Mouse (Mus musculus) bone marrow macrophage, adult 2 months (primary cell): ENCODE data around the gene Hist1h3b. TPM values are rescaled to one million over a fixed set of nuclear protein-coding genes. Genes with fewer than 3 reads are reported as not detected.
A peak's percentile ranks its signal among the peaks of the same experiment; 100 is the strongest.

Experiments
- H3K27ac ChIP-seq: 2 replicates; pipeline ENCODE4 v1.5.1; 2012; ENCODE audit warnings: low read depth, low read length; ENCODE audit not compliant: insufficient read depth
- H3K4me1 ChIP-seq: 2 replicates; pipeline ENCODE4 v1.6.1; 2012; ENCODE audit warnings: low read length; ENCODE audit not compliant: control insufficient read depth, insufficient read depth
- H3K4me3 ChIP-seq: 2 replicates; pipeline ENCODE4 v1.5.1; 2012; ENCODE audit warnings: mild to moderate bottlenecking, low read length, moderate library complexity; ENCODE audit not compliant: insufficient read depth
- CTCF ChIP-seq: IDR thresholded peaks from 2 replicates; pipeline ENCODE4 v1.5.1; 2012; ENCODE audit warnings: low read depth, mild to moderate bottlenecking, low read length, moderate library complexity
- POLR2A ChIP-seq: IDR thresholded peaks from 2 replicates; pipeline ENCODE4 v1.6.1; 2012; ENCODE audit warnings: mild to moderate bottlenecking, low read depth, low read length, borderline replicate concordance
- polyA plus RNA-seq: library from polyadenylated mRNA; stranded (reverse); fragments of >200 nt; gene quantifications from 2 replicates; pipeline ENCODE4 v1.2.4, GENCODE M21; 2012; ENCODE audit not compliant: missing spikeins, insufficient read depth, insufficient read length

Gene Hist1h3b
- polyA plus RNA-seq, 1 experiment = 4.8 TPM

GRCm38 (mm10) chr13:23760972-23761864 is 9.2 kb downstream of the Hist1h3b start, which contains the start of gene Hist1h4a:
Hist1h4a (minus strand) TSS chr13:23761230.
- H3K4me1 ChIP-seq = peaks cover 22% of the 10 kb centered on the region
- TF ChIP-seq POLR2A = 0 out of 2 replicates have a peak, but pooled peaks have one; percentile 54
- TF ChIP-seq CTCF = no peak
- H3K27ac ChIP-seq = peak within 1 kb of the TSS; percentile 72
- peak within 1 kb of the TSS; percentile 58 for H3K4me3 ChIP-seq

GRCm38 (mm10) chr13:23761871-23762821 is 10.1 kb downstream of the Hist1h3b start, which contains the start of gene Hist1h3a:
Hist1h3a (minus strand) TSS chr13:23762386.
- H3K4me3 ChIP-seq = peak within 1 kb of the TSS; percentile 59
- peak within 1 kb of the TSS; percentile 72 for H3K27ac ChIP-seq
- H3K4me1 ChIP-seq = peaks cover 22% of the 10 kb centered on the region

- peaks cover 22% of the 10 kb centered on the region for H3K4me1 ChIP-seq
- peak overlapping the region; percentile 59 for H3K4me3 ChIP-seq
- peak overlapping the region; percentile 72 for H3K27ac ChIP-seq
- TF ChIP-seq CTCF (no peak), POLR2A (no peak)
Measured at GRCm38 (mm10) chr13:23763242-23763585, 11.1 kb downstream of the Hist1h3b start.

- TF ChIP-seq POLR2A (0 out of 2 replicates have a peak, but pooled peaks have one; percentile 80), CTCF (no peak)
- peaks cover 24% of the 10 kb centered on the region for H3K4me1 ChIP-seq
Measured at GRCm38 (mm10) chr13:23763586-23764323, 11.7 kb downstream of the Hist1h3b start, which contains the start of gene Hist1h1a. Hist1h1a (plus strand) TSS chr13:23763666.

GRCm38 (mm10) chr13:23764324-23765171 is 12.5 kb downstream of the Hist1h3b start:
- no peak for TF ChIP-seq CTCF
- no peak for TF ChIP-seq POLR2A
- Histone ChIP-seq H3K27ac (peak overlapping the region; percentile 59), H3K4me3 (peak overlapping the region; percentile 59)

More at GRCm38 (mm10) chr13:23763586-23764323, 11.7 kb downstream of the Hist1h3b start, which contains the start of gene Hist1h1a:
- Histone ChIP-seq H3K27ac (peak within 1 kb of the TSS; percentile 72), H3K4me3 (peak within 1 kb of the TSS; percentile 59)

GRCm38 (mm10) chr13:23765172-23765513 is 13.1 kb downstream of the Hist1h3b start:
- TF ChIP-seq POLR2A (no peak), CTCF (no peak)
- no peak overlapping the region for H3K4me3 ChIP-seq
- H3K27ac ChIP-seq = no peak overlapping the region
- H3K4me1 ChIP-seq = peaks cover 28% of the 10 kb centered on the region

More at GRCm38 (mm10) chr13:23764324-23765171, 12.5 kb downstream of the Hist1h3b start:
- H3K4me1 ChIP-seq = peaks cover 29% of the 10 kb centered on the region

GRCm38 (mm10) chr13:23766772-23767171 is 14.7 kb downstream of the Hist1h3b start:
- Histone ChIP-seq H3K4me3 (no peak overlapping the region), H3K27ac (no peak overlapping the region), H3K4me1 (peaks cover 25% of the 10 kb centered on the region)
- TF ChIP-seq CTCF = no peak
- TF ChIP-seq POLR2A = no peak

- TF ChIP-seq POLR2A = no peak
- TF ChIP-seq CTCF = no peak
- peak overlapping the region; percentile 7; the same call in 1 of the 2 replicates for H3K4me3 ChIP-seq
- peak overlapping the region; percentile 83 for H3K27ac ChIP-seq
- peaks cover 17% of the 10 kb centered on the region for H3K4me1 ChIP-seq
Measured at GRCm38 (mm10) chr13:23768834-23769397, 16.8 kb downstream of the Hist1h3b start.

GRCm38 (mm10) chr13:23769613-23770012 is 17.5 kb downstream of the Hist1h3b start, which contains the start of gene Trim38:
Trim38 (plus strand) TSS chr13:23769913.
- Histone ChIP-seq H3K27ac (peak within 1 kb of the TSS; percentile 83), H3K4me3 (peak within 1 kb of the TSS; percentile 7; the same call in 1 of the 2 replicates), H3K4me1 (peaks cover 12% of the 10 kb centered on the region)
